Mouse (Mus musculus): ENCODE measurements around the gene Sel1l2.
"Not testable (repeated sequence)": the region's sequence is repeated elsewhere in the genome, so short reads cannot be mapped to it uniquely, and the experiment has no call there.

Sel1l2 gene

GRCm38 (mm10) chr2:140214519-140215027, 174.9 kb downstream of the Sel1l2 start:
- no peak for DNase-seq (ENCODE audit: low spot score)

- no peak for DNase-seq (ENCODE audit: low spot score)
Measured at GRCm38 (mm10) chr2:140203756-140204155, 185.8 kb downstream of the Sel1l2 start.

DNA sequence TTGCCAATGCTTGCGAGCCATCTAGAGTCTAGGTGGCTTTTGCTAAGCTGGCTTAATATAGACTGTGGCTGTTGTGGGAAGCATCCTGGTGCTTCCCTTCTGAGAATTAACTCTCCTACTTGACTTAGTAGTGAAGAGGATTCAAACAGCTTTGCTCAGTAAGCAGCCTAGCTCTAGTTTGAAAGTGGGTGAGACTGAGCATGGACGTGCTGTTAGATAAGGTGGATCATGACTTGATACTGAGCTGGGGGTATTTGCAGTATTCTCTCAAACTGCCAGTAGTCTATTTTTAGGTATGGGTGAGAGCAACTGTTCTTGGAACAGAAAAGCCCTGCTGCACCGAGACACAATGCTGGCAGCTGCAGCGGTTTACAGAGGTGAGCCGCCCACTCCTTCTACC, 186.9 kb downstream of the Sel1l2 start:
- DNase-seq (ENCODE audit: low spot score): no peak

DNA sequence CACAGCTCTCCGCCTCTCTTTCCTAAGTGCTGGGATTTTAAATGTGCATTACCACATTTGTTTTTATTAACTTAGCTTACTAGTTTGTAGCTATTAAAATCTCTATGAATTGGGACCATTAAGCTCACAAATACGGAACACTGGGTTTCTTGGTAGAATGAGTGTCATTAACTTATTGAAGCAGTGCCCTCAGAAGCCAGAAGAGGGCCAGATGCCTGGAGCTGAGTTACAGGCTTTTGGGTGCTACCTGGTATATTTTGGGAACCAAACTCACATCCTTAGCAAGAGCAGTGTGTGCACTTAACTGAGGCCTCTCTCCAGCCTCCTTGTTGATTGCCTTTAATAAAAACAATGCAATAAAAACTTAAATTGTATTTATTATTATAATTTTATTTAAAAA, 188.8 kb downstream of the Sel1l2 start:
- DNase-seq (ENCODE audit: low spot score): no peak

DNA sequence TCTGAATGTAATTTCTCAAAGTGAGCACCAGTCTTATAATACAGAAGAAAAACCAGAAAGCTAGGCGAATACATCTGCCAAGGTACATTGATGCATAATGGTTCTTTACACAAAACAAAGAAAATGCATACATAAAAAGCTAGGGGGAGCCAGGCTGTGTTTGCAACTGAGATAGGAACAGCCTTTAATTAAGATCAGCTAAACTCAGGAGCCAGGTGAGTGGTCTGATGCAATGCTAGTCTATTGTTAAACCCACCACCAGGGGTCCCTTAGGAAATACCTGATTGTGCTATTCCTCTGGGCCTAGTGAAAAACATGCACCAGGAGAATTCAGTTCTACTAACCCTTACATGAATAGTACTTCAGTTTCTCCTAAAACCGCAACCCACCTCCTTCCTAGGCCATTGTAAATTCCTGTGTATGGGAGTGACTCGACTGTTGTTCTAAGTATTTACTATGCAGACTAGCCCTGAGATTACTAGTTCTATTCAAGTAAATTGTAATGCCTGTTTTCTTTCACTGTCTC, 203.8 kb downstream of the Sel1l2 start:
- DNase-seq (ENCODE audit: low spot score): not testable (repeated sequence)

Measured in testis, postnatal 14 days (tissue).